ENCODE assay signal across 19 mouse cellular contexts in the genomic region with DNA sequence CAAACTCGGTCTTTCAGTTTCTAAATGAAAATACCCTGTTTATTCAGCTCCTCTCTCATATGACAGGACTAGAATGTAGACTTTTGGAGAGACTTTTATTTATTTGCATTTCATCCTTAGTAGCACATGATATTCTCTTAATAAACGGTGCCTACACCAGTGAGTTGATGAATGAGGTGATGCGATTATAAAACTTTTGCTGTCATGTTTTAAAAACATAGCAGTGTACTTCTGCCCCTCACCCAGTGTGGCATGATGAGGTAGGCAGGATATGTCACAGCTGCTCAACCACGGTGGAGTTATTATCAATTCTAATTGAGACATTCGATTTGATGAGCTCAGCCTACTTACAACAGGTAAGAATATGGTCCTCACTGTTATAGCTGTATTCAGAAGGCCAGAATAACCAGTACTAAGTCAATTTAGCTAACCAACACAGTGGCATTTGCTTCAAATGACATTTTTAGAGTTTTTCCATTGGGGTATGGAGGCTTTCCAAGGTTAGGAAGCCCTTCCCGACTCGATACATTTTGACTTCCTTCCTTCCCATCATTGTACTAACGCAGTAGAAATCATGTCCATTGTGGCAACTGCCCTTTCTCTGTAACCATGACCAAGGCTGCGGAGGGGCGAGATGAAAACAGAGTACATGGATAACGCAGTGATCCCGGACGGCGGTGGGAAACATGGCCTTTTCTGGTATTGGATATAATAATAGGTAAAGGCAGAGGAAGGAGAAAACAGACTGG. TPM values are rescaled to one million over a fixed set of nuclear protein-coding genes. Genes with fewer than 3 reads are reported as not detected.
"Had no signal": no experiment of that assay in that cellular context is flagged by ENCODE, and none has a peak within 500 bp of the region (broad histone marks: within the 10 kb centered on the region; RNA-seq: fewer than 3 reads in every experiment).

No protein-coding gene starts in this region.

- H3K27ac ChIP-seq: limb, embryonic 15.5 days; liver, embryonic 12.5 days; liver, embryonic 14.5 days; midbrain, embryonic 10.5 days; midbrain, embryonic 12.5 days; neural tube, embryonic 13.5 days; neural tube, embryonic 15.5 days had no signal

- H3K4me1 ChIP-seq: limb, embryonic 15.5 days; liver, embryonic 12.5 days; midbrain, embryonic 10.5 days; midbrain, embryonic 12.5 days; neural tube, embryonic 13.5 days; neural tube, embryonic 15.5 days had no signal

- H3K9me3 ChIP-seq: limb, embryonic 15.5 days; liver, embryonic 12.5 days; midbrain, embryonic 10.5 days; midbrain, embryonic 12.5 days; neural tube, embryonic 13.5 days; neural tube, embryonic 15.5 days had no signal

- H3K27me3 ChIP-seq: limb, embryonic 15.5 days; liver, embryonic 12.5 days; midbrain, embryonic 12.5 days; neural tube, embryonic 13.5 days; neural tube, embryonic 15.5 days had no signal

- H3K36me3 ChIP-seq: limb, embryonic 15.5 days; liver, embryonic 12.5 days; midbrain, embryonic 10.5 days; midbrain, embryonic 12.5 days; neural tube, embryonic 13.5 days; neural tube, embryonic 15.5 days had no signal

- DNase-seq: midbrain, embryonic 14.5 days; retina, postnatal 1 day; right cerebral cortex, adult 18-20 months; right cerebral cortex, postnatal 25 days; right cerebral cortex, postnatal 4 days; spleen, adult 18-20 months; thymus, adult 18-20 months; thymus, postnatal 14 days; thymus, postnatal 36 days had no signal

- H3K4me2 ChIP-seq: limb, embryonic 15.5 days; liver, embryonic 12.5 days; midbrain, embryonic 12.5 days; neural tube, embryonic 13.5 days; neural tube, embryonic 15.5 days had no signal

- ATAC-seq: liver, embryonic 12.5 days; midbrain, embryonic 16.5 days had no signal

- H3K4me3 ChIP-seq: limb, embryonic 15.5 days; liver, embryonic 12.5 days; midbrain, embryonic 10.5 days; midbrain, embryonic 12.5 days; myocyte; neural tube, embryonic 13.5 days; neural tube, embryonic 15.5 days had no signal

- H3K9ac ChIP-seq: limb, embryonic 15.5 days; liver, embryonic 12.5 days; liver, embryonic 14.5 days; midbrain, embryonic 12.5 days; neural tube, embryonic 13.5 days; neural tube, embryonic 15.5 days had no signal

RNA-seq across cellular contexts. Expression of gene Lepr, which starts 16.1 kb away (rescaled TPM):
- total RNA-seq: megakaryocyte-erythroid progenitor cell, adult 5-6 weeks had no signal
